Comparison of ENCODE assay signal across 25 mouse cellular contexts in the genomic region with DNA sequence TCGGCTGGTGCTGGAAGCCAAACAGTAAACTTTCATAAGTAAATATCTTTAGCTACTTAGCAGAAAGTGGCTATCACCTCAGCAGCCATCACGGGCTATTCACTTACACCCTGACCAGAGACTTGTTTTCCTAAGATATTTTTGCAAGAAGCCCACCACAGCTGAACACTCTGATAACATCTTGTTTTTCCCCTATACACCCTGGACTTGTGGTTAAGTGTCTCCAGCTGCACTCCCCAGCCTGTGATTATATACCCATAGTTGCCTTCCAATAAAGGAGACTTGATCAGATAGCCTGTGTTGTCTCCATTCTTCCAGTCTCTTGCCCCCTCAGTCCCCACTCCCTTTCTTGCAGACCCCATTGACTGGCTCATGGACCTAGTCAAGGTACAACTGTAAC.
"Had no signal": no experiment of that assay in that cellular context is flagged by ENCODE, and none has a peak within 500 bp of the region (broad histone marks: within the 10 kb centered on the region; RNA-seq: fewer than 3 reads in every experiment).

No protein-coding gene starts in this region.

- H3K4me1 ChIP-seq: embryonic facial prominence, embryonic 12.5 days; embryonic facial prominence, embryonic 15.5 days; forebrain, embryonic 12.5 days; forebrain, embryonic 13.5 days; forebrain, embryonic 15.5 days had no signal

- H3K9ac ChIP-seq: embryonic facial prominence, embryonic 12.5 days; embryonic facial prominence, embryonic 13.5 days; embryonic facial prominence, embryonic 15.5 days; forebrain, embryonic 12.5 days; forebrain, embryonic 13.5 days; forebrain, embryonic 15.5 days; forebrain, postnatal 0 days had no signal

- H3K9me3 ChIP-seq: embryonic facial prominence, embryonic 10.5 days; embryonic facial prominence, embryonic 12.5 days; embryonic facial prominence, embryonic 13.5 days; embryonic facial prominence, embryonic 15.5 days; forebrain, embryonic 10.5 days; forebrain, embryonic 12.5 days; forebrain, embryonic 13.5 days; forebrain, embryonic 15.5 days had no signal

- H3K27ac ChIP-seq: embryonic facial prominence, embryonic 10.5 days; embryonic facial prominence, embryonic 12.5 days; embryonic facial prominence, embryonic 13.5 days; embryonic facial prominence, embryonic 15.5 days; forebrain, embryonic 10.5 days; forebrain, embryonic 12.5 days; forebrain, embryonic 13.5 days; forebrain, embryonic 15.5 days; gastrocnemius, adult 2 months; heart, adult 2 months had no signal

- H3K4me2 ChIP-seq: embryonic facial prominence, embryonic 12.5 days; embryonic facial prominence, embryonic 13.5 days; embryonic facial prominence, embryonic 15.5 days; forebrain, embryonic 12.5 days; forebrain, embryonic 13.5 days; forebrain, embryonic 15.5 days had no signal

- DNase-seq: cerebellum, adult 9-10 months; cerebellum, adult 9-11 months; cerebellum, postnatal 10 days; cerebellum, postnatal 25 days; cerebellum, postnatal 36 days; embryo, embryonic 11 days; forebrain, postnatal 0 days; gastrocnemius, adult 2 months; gastrocnemius, postnatal 10 days; gastrocnemius, postnatal 14 days; gastrocnemius, postnatal 25 days; gastrocnemius, postnatal 36 days; heart, adult 18-20 months; heart, adult 2 months had no signal

- H3K4me3 ChIP-seq: embryonic facial prominence, embryonic 10.5 days; embryonic facial prominence, embryonic 12.5 days; embryonic facial prominence, embryonic 13.5 days; embryonic facial prominence, embryonic 15.5 days; erythroblast, embryonic 14.5 days; forebrain, embryonic 10.5 days; forebrain, embryonic 12.5 days; forebrain, embryonic 13.5 days; forebrain, embryonic 15.5 days; gastrocnemius, adult 2 months; heart, adult 2 months had no signal

- ATAC-seq: forebrain, embryonic 13.5 days; forebrain, embryonic 14.5 days; forebrain, embryonic 15.5 days; forebrain, embryonic 16.5 days; forebrain, postnatal 0 days had no signal

- H3K27me3 ChIP-seq: embryonic facial prominence, embryonic 12.5 days; embryonic facial prominence, embryonic 13.5 days; embryonic facial prominence, embryonic 15.5 days; forebrain, embryonic 12.5 days; forebrain, embryonic 13.5 days; forebrain, embryonic 15.5 days had no signal

- H3K36me3 ChIP-seq: embryonic facial prominence, embryonic 12.5 days; forebrain, embryonic 12.5 days; forebrain, embryonic 15.5 days had no signal
